In the genomic region with DNA sequence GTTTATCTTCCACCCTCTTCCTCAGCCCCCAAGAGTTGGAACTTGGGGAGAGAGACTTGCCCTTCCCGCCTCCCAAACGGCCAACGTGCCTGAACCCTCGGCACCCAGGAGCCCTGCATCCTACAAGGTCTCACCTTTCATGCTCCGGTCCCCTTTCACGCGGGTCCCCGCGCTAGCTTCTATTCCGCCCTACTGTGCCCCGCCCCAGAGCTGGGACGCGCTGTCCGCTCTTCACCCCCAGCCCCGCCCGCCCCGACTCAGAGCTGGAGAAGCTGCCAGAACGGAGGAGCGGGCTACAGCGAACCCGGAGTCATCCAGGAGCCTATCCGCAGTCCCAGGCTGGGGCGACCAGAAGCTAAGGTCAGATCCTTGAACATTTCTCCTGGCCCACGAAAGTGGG, we compare ENCODE assay signal across 8 mouse cellular contexts. TPM values are rescaled to one million over a fixed set of nuclear protein-coding genes. Genes with fewer than 3 reads are reported as not detected.
DNase-seq lines count a peak whose midpoint lies in the region; ATAC-seq and TF ChIP-seq lines count a peak whose summit lies in the region.

A gene (minus strand): TSS at position 195 of the 400 bp plus-strand sequence.

- no peak for ATAC-seq in forebrain, postnatal 0 days
- no peak for ATAC-seq in liver, embryonic 16.5 days (ENCODE audit: low read depth)
- no peak for ATAC-seq in frontal cortex, adult (ENCODE audit: low TSS enrichment)

- H3K36me3 ChIP-seq in E14TG2a.4 (ENCODE audit: insufficient read depth, low read length) = no peaks in the 10 kb centered on the region
- H3K36me3 ChIP-seq in forebrain, postnatal 0 days (ENCODE audit: insufficient read depth) = no peaks in the 10 kb centered on the region
- H3K36me3 ChIP-seq in liver, embryonic 16.5 days (ENCODE audit: control insufficient read depth, insufficient read depth) = no peaks in the 10 kb centered on the region

- 3% methylated on average over 21 of the region's 24 CpGs for WGBS in forebrain, postnatal 0 days
- 8% methylated on average over 24 of the region's 24 CpGs for WGBS in liver, embryonic 16.5 days (ENCODE audit: insufficient replicate concordance)

- H3K4me1 ChIP-seq in E14TG2a.4 (replicated peaks; ENCODE audit: low read depth, low read length) = peaks cover 40% of the 10 kb centered on the region
- 0 out of 2 replicates have a peak, but pooled peaks cover 4% of the 10 kb centered on the region for H3K4me1 ChIP-seq in forebrain, postnatal 0 days (ENCODE audit: insufficient read depth)
- H3K4me1 ChIP-seq in liver, embryonic 16.5 days (ENCODE audit: control insufficient read depth, low read depth, low read length) = no peaks in the 10 kb centered on the region

- no peak for TF ChIP-seq CTCF in E14TG2a.4 (conservative IDR thresholded peaks at IDR 0.05; ENCODE audit: low read length)
- no peak for TF ChIP-seq CTCF in forebrain, postnatal 0 days (IDR thresholded peaks at IDR 0.05; ENCODE audit: low read depth)

- H3K9me3 ChIP-seq in E14TG2a.4 (ENCODE audit: low read length) = peaks cover 10% of the 10 kb centered on the region
- no peaks in the 10 kb centered on the region for H3K9me3 ChIP-seq in forebrain, postnatal 0 days (ENCODE audit: low read length)
- H3K9me3 ChIP-seq in liver, embryonic 16.5 days (replicated peaks; ENCODE audit: control insufficient read depth, low read length) = no peaks in the 10 kb centered on the region

- no peak within 1 kb of the TSS for H3K9ac ChIP-seq in forebrain, postnatal 0 days
- no peak within 1 kb of the TSS for H3K9ac ChIP-seq in liver, embryonic 16.5 days (ENCODE audit: low read depth, low read length)

- peak; percentile 16 for DNase-seq in gastrocnemius, postnatal 10 days
- DNase-seq in gastrocnemius, adult 8-10 months (ENCODE audit: low spot score in 2 of 2) = no peak
- DNase-seq in forebrain, postnatal 0 days = no peak
- no peak for DNase-seq in Muller cell, postnatal 12 days (ENCODE audit: inconsistent ontology term)
- no peak for DNase-seq in frontal cortex, postnatal 10 days (ENCODE audit: low spot score in 2 of 2)

- peak within 1 kb of the TSS; percentile 41 for H3K4me2 ChIP-seq in forebrain, postnatal 0 days (ENCODE audit: low read depth)
- H3K4me2 ChIP-seq in liver, embryonic 16.5 days (ENCODE audit: low read depth, low read length) = peak within 1 kb of the TSS; percentile 27

- H3K27ac ChIP-seq in forebrain, postnatal 0 days (ENCODE audit: low read depth, low read length) = no peak within 1 kb of the TSS
- no peak within 1 kb of the TSS for H3K27ac ChIP-seq in liver, embryonic 16.5 days (ENCODE audit: low read length)

- H3K4me3 ChIP-seq in E14TG2a.4 (replicated peaks; ENCODE audit: low read length) = peak within 1 kb of the TSS; percentile 66
- peak within 1 kb of the TSS; percentile 15 for H3K4me3 ChIP-seq in forebrain, postnatal 0 days (ENCODE audit: low read depth, low read length)
- H3K4me3 ChIP-seq in liver, embryonic 16.5 days (ENCODE audit: low read depth, low read length) = 0 out of 2 replicates have a peak within 1 kb of the TSS, but pooled peaks have one; percentile 4

- H3K27me3 ChIP-seq in E14TG2a.4 (ENCODE audit: insufficient read depth, low read length) = peaks cover 74% of the 10 kb centered on the region
- peaks cover 28% of the 10 kb centered on the region for H3K27me3 ChIP-seq in forebrain, postnatal 0 days (ENCODE audit: insufficient read depth, low read length)
- peaks cover 34% of the 10 kb centered on the region for H3K27me3 ChIP-seq in liver, embryonic 16.5 days (ENCODE audit: control insufficient read depth, insufficient read depth, low read depth, low read length)

RNA-seq across cellular contexts. Expression of the gene that starts here (rescaled TPM):
- under 1 TPM; 0.31 to 0.79 TPM for total RNA-seq in gastrocnemius, postnatal 10 days (2021)
- total RNA-seq in gastrocnemius, adult 8-10 months (2022) = under 1 TPM in 3 of 4 experiments, not detected in 1; 0.48 to 0.63 (median 0.62) TPM
- total RNA-seq in forebrain, postnatal 0 days (2014; rRNA removed) = 0.10 and 0.23 TPM in 2 replicates
- polyA plus RNA-seq in forebrain, postnatal 0 days (2015; fragmentation: Nextera tagmentation; extraction: Ambion mirVana) = 0.25 and 0.46 TPM in 2 replicates
- polyA plus RNA-seq in liver, embryonic 16.5 days (2015; fragmentation: Nextera tagmentation; extraction: Ambion mirVana) = 0.05 TPM in 1 of 2 replicates, not detected in the other

Comparison
In these comparisons a context has a peak if more than half of its experiments do, and no peak if none do; other contexts are left out.
1. Peak in DNase-seq in gastrocnemius, postnatal 10 days; RNA of the gene not detected or under 1 TPM.
2. H3K4me3 ChIP-seq: peak in every context shown above with its lines; median percentile 66 in E14TG2a.4; 15 in forebrain, postnatal 0 days; 4 in liver, embryonic 16.5 days.